Mouse (Mus musculus): ENCODE results near the gene Actrt2. TPM values are rescaled to one million over a fixed set of nuclear protein-coding genes. Genes with fewer than 3 reads are reported as not detected.

Gene Actrt2
- polyA plus RNA-seq, 1 experiment = not detected

DNA sequence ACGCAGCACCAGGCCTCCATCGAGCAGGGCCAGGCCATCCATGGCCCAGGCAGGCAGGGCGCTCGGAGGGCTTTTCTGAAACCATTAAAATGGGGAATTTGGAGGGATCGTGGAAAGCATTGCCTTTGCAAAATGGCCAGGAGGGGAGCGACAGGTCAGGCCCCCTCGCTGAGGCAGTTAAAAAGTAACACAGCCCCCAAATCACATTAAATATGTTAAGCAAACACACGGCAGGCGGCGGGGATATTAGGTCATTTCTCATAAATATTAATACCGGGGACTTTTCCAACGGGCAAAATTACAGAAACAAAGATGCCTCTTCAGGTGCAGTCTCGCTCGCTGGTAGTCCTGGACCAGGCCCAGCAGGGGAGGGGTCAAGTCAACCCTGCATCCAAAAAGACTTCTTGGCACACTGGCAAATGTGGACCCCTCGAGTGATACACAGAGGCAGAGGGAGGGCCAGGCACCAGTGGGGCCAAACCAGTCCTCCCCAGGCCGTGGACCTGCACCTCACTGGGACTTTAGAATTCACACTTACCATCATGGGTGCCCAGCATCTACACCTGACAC lies 30.4 kb upstream of the Actrt2 start:
- TF ChIP-seq GATA1 (IDR thresholded peaks at IDR 0.05; ENCODE audit: low read length) = no peak

GRCm38 (mm10) chr4:154697476-154697875 lies 29.8 kb upstream of the Actrt2 start:
- no peak for TF ChIP-seq GATA1 (IDR thresholded peaks at IDR 0.05; ENCODE audit: low read length)

GRCm38 (mm10) chr4:154696552-154696951 lies 28.9 kb upstream of the Actrt2 start:
- no peak for TF ChIP-seq GATA1 (IDR thresholded peaks at IDR 0.05; ENCODE audit: low read length)

DNA sequence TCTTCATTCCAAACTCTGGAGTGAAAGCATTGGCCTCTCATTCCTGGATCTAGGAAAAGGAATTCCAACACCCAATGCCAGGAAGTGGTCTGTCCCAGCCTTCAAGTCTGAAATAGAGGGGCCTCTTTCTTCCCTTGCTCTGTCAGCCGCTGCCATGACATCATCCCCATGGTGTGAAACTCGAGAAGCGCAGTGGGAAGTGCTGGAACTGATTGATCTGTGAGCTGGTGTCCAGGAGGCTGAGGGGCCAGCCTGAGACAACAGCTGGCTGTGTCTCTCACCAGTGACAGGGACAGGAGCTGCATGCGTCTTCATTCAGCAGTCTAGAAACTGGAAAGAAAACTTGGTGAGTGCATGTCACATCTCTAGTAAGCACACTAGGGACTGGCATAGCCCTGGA lies 28.5 kb upstream of the Actrt2 start:
- TF ChIP-seq GATA1 (IDR thresholded peaks at IDR 0.05; ENCODE audit: low read length) = no peak

DNA sequence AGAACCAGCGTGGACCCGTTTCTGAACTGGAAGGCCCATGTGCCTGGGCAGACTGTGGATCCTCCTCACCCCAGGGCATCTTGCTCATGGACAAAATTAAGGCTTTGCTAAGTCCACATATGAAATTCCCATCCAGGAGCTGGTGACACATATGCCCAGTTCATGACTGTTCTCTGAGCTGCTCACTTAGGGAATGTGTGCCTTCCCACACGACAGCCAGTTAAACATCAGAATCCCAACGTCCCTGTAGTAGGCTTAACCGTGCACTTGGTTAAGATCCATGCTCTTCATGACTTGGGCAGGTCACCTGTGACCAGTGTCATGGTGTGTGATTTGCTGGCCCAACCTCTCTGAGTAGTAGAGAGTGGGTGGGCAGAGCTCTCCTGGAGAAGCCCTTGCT lies 26.7 kb upstream of the Actrt2 start:
- no peak for TF ChIP-seq GATA1 (IDR thresholded peaks at IDR 0.05; ENCODE audit: low read length)

DNA sequence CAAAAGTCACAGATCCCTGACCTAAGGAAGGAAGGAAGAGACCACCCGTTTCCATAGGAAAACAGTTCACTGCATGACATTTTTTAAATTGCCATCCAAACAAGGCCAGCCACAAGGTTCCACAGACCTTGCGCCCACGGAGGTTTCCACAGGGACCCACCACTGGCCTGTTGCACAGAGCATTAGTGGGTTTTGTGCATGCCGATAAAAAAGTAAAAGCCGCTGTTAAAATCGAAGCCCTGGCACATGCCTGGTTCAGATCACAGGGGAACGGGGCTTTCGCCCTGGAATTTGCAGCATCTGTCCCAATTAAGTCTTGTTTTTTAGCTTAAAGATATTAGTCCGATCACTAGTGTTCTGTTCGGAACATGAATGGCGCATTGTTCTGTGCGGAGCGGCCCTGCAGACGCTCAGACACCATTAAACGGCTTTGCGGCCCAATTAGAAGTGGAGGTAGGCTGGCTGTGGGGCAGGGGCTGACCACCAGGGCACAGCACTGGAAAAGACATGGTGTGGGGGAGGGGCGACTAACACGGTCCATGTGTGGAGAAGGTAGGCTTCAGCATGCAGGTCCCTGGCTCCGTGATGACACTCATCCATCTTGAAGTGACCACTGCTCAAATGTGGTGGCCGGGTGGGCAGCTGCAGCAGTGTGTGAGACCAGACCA lies 25.8 kb upstream of the Actrt2 start:
- no peak for TF ChIP-seq GATA1 (IDR thresholded peaks at IDR 0.05; ENCODE audit: low read length)

- no peak for TF ChIP-seq GATA1 (IDR thresholded peaks at IDR 0.05; ENCODE audit: low read length)
Observed at GRCm38 (mm10) chr4:154683068-154683752, 15.5 kb upstream of the Actrt2 start.

DNA sequence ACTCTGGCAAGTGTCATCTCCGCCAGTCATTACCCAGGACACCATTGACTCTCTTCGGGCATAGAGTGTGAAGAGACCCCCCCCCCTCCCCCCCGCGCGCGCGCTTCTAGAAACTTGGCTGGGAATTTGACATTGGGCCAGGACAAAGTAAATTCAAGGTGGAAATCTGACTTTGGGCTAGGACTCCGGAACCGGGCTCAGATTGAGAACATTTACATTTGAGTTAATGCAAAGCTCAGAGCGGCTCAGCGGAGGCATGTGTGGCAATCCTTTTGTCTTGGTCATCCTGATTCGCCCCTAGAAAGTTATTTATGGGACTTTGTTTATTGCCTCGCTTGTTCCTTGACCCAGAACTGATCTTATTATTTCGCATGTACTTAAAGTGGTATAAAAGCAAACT lies 14.6 kb upstream of the Actrt2 start:
- TF ChIP-seq GATA1 (IDR thresholded peaks at IDR 0.05; ENCODE audit: low read length) = no peak

GRCm38 (mm10) chr4:154675441-154676000 lies 7.9 kb upstream of the Actrt2 start:
- no peak for TF ChIP-seq GATA1 (IDR thresholded peaks at IDR 0.05; ENCODE audit: low read length)

DNA sequence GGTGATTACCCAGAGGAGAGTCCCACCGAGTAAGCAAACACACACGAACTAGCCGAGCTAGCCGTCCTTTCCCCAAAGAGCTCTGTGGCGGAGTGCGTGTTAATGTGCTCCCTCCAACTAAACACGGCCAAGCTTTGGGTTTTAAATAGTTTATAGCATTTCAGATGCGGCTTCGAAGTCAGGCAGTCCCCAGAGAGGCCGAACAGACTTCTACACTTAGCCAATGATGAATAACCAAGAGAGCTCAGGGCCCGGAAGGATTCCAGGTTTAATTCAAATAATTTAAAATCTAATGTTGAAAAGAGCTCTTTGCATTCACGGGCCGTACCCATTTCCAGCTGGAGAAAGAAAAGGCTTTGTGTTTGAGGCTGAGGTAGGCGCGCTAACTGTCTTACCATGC lies 7.3 kb upstream of the Actrt2 start:
- no peak for TF ChIP-seq GATA1 (IDR thresholded peaks at IDR 0.05; ENCODE audit: low read length)

DNA sequence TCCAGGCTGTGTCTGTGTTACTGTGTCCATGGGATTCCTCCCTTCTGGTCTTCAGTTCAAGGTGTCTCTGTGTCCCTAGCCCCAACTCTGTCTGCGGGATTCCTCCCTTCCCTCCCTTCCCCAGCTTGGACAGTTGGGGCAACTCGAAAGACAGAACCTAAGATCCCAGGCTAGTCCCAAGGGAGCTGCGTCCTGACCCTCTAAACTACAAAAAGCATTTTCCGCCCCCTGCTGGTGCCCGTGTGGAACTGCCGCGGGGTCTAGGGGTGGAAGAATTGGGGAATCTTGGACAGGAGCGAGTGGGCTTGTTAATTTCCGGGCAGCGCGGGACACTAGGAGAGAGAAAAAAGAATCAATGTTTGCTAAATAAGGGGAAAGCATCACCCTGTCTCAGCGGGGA lies 6.9 kb upstream of the Actrt2 start:
- TF ChIP-seq GATA1 (IDR thresholded peaks at IDR 0.05; ENCODE audit: low read length) = no peak

DNA sequence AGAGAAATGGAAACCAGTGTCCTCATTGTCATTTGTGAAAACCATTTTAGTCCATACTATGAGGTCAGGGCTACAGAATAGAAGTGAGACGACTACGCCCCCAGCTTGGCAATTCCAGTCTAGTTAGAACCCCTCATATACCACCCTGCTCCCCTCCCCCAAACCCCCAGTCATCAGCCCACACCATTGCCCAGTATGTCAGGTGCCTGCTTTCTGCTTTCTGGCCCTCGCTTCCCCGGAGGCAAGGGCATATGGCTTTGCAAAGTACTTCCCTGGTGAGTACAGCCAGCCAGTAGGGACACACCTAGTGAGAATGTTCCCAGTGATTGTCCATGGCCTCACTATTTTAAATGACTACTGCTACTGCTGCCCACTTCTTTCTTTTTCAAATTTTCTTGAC lies 6.3 kb upstream of the Actrt2 start:
- TF ChIP-seq GATA1 (IDR thresholded peaks at IDR 0.05; ENCODE audit: low read length) = no peak

GRCm38 (mm10) chr4:154672027-154672426 lies 4.4 kb upstream of the Actrt2 start:
- no peak for TF ChIP-seq GATA1 (IDR thresholded peaks at IDR 0.05; ENCODE audit: low read length)

DNA sequence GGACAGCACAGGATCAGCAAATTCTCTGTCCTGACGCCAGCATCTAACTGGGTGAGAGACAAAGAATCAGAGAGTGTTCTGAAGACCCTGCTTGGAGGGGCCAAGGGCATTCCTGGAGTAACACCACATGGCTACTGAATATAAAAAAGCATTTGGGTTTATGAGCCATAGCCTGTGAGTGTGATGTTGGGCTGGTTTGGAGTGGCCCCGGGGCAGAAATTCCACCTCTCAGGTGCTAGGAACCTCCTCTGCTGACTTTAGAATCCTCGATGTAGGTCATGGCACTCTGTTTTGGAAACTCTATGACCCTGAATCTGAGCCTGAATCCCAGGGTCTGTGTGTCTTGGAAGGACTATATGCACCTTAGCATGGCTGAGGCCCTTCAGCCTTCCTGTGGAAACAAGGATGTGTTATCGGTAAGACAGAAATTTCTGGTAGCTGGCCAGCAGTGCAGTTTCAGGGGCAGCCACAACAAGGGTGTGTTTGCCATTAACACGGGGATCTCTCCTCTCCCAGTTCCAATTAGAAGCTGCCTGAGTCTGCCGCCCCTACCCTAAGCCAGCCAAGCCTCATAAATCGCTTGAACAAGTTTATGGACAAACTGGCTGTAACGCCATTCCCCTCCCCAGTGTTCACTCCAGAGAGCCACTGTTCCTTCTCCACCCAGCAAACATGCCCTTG lies 3.7 kb upstream of the Actrt2 start:
- TF ChIP-seq GATA1 (IDR thresholded peaks at IDR 0.05; ENCODE audit: low read length) = no peak

GRCm38 (mm10) chr4:154662681-154663215 lies 4.9 kb downstream of the Actrt2 start:
- TF ChIP-seq GATA1 (IDR thresholded peaks at IDR 0.05; ENCODE audit: low read length) = no peak

DNA sequence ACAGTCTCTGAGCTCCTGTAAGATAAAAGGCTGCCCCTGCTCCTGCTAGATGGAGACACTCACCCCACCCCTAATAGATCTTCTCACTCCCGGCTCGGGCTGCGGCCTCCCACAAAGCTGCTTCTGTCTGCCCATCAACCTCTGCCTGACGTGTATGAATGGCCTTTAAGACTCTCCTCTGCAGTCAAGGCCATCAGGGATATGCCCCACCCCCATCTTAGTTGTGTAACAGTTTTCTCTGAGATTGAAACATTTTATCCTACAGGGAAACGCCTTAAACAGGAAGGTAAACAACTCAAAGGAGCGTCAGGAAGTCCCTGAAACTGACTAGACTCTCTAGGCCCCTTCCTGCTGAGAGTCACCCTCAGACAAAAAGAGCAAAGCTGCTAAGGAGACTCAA lies 6.4 kb downstream of the Actrt2 start:
- no peak for TF ChIP-seq GATA1 (IDR thresholded peaks at IDR 0.05; ENCODE audit: low read length)

All from G1E-ER4 (cell line).